Mouse (Mus musculus): ENCODE results near the gene Cd99l2. TPM values are rescaled to one million over a fixed set of nuclear protein-coding genes. Genes with fewer than 3 reads are reported as not detected.

Cd99l2 gene
- total RNA-seq, 2 experiments from 2014 or later, result 4.1 to 5.6 TPM

- no peak for ATAC-seq (replicated peaks; ENCODE audit: poor library complexity)
Measured at GRCm38 (mm10) chrX:71378435-71378834, 114.2 kb downstream of the Cd99l2 start.

DNA sequence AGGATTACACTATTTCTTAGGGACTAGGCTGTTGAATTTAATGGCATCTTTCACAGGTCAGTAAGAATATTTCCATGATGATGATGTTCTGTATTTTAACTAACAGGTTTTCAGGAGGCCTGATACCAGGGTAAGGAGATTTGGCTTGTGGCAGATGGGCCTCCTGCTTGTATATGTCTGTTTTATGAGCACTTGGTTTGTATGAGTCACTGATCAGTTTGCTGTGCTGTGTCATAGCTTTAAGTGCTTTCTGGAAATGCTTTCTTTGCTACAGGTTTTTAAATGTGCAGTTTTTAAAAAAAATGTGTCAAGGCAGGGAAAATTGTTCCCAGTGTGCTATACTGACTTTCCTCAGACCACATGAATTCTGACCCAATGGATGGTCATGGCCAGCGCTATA is 115.9 kb downstream of the Cd99l2 start:
- ATAC-seq (replicated peaks; ENCODE audit: poor library complexity), result no peak

Other genes with a start within 250 kb of the Cd99l2 start
- gene Mtmr1, start 128.1 kb downstream of the Cd99l2 start, total RNA-seq (2015), result 32.7 and 40.1 TPM in 2 replicates
- gene Mtmr1, start 128.1 kb downstream of the Cd99l2 start, total RNA-seq (2017), result 33.0 and 35.6 TPM in 2 replicates
- 92.2 and 113 TPM in 2 replicates for gene Hmgb3, start 63.1 kb upstream of the Cd99l2 start, total RNA-seq (2015)
- 137 and 192 TPM in 2 replicates for gene Hmgb3, start 63.1 kb upstream of the Cd99l2 start, total RNA-seq (2017)
- gene Gpr50, start 170.8 kb upstream of the Cd99l2 start, total RNA-seq (2015), result not detected in 2 replicates
- not detected in 2 replicates for gene Gpr50, start 170.8 kb upstream of the Cd99l2 start, total RNA-seq (2017)

All from megakaryocyte progenitor cell, adult 5-6 weeks (primary cell).